Mouse (Mus musculus) gastrocnemius, adult 18-20 months (tissue): Measurements from ENCODE around the gene Flcn. TPM values are rescaled to one million over a fixed set of nuclear protein-coding genes. Genes with fewer than 3 reads are reported as not detected.
A peak's percentile ranks its signal among the peaks of the same experiment; 100 is the strongest.

Experiments used
- DNase-seq: peaks from one replicate; pipeline ENCODE4 v3.0.0; 2021; ENCODE audit warnings: low spot score
- total RNA-seq, 2 experiments: library from RNA; stranded (reverse); gene quantifications; 2 replicates each; pipeline ENCODE4 v1.2.3; 2021

Gene Flcn
- total RNA-seq, 2 experiments from 2014 or later, result 40.9 to 53.0 TPM

DNA sequence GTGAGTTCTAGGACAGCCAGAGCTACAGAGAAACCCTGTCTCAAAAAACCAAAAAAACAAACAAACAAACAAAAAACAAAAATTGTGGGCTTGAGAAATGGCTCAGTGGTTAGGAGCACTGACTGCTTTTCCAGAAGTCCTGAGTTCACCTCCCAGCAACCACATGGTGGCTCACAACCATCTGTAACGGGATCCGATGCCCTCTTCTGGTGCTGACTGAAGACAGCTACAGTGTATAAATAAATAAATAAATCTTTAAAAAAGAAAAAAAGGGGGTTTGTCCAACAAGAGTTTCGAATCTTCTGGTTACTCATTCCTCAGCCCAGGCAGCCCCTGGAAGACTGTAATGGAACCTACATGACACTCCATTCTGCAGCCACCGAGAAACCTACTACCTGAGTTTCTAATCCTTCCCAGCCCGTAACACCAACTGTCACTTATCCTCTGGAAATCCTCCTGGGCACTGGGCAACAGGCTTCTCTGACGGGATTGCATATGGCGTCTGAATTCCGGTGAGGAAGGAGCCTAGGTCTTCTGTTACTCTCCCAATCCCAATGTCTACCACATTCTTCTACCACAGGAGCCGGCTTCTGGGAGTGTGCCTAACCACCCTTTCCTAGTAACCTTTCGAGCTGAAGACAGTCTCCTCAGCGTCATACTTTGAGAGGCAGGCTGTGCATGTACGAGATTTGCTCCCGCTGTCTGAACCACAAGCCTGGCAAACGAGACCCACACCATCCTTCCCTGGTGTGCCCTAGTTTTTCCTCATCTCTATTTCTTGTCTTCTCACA is 1.5 kb downstream of the Flcn start:
- no peak for DNase-seq

DNA sequence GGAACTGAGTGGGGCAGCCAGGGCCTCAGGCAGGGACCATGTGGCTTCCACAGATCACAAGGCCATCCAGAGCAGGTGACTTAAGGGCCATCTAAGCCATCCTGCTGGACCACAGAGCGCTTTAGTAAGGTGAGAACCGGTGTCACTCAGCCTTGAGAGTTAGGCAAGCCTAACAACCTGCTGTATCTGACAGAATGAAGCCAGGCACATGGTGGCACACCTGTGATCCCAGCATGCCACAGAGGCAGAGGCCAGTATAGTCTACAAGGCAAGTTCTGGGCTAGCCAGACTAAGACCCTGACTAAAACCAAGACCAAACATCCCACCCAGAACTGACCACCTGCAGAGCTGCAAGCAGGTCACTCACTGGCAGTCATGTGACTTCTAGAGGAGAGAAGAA is 4.2 kb downstream of the Flcn start:
- no peak for DNase-seq

DNA sequence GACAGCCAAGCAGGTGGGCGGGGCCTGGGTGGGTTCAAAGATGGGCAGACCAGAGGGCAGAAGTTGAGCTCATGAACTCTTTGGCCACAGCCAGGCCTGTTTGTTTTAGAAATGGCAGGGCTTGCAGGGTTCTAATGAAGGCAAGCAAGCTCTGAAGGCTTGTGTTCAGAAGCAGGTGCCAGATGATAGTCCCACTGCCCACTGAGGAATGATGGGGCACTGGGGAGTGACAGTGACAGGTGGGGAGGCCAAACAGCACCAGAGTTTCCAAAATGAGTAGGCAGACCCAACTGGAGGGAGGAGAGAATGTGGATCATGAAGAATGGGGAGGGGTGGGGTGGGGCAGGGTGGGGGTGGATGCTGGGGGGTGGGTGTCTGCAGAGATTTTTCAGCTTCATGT is 4.6 kb downstream of the Flcn start:
- DNase-seq, result no peak

DNA sequence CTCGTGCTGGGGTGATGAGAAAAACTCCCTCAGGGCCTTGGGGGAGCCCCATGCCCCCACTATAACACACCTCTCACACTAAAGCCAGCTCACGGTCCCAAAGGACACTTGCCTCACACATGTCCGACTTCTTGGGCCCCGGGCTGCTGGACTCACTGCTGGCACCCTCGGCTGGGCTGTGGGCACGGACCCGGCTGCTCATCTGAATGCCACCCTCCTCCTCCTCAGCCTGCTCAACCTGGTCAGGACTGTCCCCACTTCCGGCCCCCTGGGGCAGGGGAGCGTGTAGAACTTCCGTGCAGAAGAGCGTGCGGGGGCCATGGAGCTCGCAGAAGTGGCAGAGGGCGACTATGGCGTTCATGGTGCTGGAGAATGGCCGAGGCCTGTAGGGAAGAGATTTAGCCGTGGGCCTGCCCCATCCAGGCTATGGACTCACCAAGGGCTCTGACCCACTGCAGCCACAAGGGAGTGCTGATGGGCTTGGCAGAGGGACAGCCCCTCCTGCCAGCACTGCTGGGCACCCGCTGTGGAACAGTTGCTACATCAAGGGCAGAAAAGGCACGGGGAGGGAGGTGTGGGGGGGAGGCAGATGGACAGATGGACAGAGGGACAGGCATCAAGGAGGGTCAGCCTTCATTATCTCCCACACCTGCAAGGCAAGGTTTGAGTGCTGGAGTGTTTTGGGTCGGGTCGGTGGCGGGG is 5.3 kb downstream of the Flcn start:
- peak; percentile 69 for DNase-seq

DNA sequence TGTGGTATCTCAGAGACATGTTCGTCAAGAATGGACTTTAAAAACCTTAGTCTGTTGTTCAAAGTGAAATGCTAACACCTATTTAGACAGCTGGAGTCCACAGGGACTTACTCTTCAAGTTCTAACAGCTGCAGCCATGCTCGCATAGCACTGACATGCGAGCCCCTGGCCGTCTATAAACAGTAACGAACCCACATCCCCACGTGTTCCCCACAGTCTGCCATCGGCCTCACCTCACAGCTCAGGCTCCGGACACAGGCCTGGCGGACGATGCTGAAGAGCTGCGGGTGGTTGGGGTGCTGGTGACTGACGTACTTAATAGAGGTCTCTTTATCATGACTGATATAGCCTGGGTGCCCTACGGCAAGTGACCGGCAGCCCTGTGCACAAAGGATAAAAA is 6.3 kb downstream of the Flcn start:
- DNase-seq, result peak; percentile 32

DNA sequence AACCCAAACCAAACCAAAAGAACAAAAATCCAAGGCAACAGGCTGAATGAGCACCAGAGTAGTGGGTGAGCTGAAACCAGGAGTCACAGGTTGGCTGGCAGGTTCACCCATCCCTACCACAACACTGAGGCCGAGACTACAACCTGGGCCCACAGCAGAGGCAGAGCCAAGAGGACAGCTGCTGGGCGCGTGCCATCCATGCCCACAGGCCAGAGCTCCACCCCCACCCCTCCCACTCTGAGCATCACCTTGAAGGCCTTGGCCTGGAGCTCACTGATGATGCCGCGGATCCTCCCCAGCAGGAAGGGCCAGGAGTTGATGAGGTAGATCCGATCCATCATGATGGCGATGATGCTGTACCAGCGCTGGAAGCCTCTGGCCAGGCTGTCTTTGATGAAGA is 7.9 kb downstream of the Flcn start:
- no peak for DNase-seq

DNA sequence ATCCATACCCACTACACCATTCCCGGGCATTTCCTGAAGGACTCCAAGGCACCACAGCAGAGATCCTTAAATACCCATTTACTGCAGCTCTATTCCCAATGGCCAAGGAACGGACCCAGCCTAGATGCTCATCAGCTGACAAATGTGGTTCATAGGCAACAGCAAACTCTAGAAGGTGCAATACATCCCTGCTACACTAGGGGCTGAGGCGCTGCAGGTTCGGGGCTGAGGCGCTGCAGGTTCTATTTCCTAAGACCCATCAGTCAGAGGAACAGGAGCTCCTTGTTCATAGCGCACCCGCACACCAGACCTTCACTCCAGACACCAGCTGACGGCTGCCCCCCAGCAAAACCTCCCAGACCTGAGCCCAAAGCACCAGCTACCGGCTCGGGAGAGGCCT is 9.4 kb downstream of the Flcn start:
- no peak for DNase-seq

DNA sequence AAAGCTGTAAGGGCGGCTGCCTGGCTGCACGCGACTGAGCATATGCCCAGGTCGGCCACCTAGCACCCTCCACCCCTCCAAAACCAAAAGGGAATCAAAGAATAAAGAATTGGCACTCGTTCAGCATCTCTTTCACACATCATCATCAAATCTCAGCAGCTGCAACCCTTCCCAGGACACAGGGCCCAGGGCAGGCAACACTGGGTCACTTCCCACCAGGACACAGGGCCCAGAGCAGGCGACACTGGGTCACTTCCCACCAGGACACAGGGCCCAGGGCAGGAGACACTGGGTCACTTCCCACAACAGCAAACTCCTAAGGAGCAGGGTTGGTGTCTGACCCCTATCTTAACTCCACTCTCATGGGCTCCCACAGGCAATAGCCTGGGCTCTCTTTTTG is 16.4 kb downstream of the Flcn start:
- no peak for DNase-seq

DNA sequence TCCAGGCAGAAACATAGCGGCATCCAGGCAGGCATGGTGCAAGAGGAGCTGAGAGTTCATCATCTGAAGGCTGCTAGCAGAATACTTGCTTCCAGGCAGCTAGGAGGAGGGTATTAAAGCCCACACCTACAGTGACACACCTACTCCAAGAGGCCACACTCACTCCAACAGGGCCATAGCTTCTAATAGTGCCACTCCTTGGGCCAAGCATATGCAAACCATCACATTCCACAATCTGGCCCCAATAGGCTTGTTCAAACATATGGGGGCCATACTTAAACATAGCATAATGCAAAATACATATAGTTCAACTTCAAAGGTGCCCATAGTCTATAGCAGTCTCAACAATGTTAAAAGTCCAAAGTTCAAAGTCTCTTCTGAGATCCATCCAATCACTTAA is 20.5 kb downstream of the Flcn start:
- DNase-seq, result no peak

DNA sequence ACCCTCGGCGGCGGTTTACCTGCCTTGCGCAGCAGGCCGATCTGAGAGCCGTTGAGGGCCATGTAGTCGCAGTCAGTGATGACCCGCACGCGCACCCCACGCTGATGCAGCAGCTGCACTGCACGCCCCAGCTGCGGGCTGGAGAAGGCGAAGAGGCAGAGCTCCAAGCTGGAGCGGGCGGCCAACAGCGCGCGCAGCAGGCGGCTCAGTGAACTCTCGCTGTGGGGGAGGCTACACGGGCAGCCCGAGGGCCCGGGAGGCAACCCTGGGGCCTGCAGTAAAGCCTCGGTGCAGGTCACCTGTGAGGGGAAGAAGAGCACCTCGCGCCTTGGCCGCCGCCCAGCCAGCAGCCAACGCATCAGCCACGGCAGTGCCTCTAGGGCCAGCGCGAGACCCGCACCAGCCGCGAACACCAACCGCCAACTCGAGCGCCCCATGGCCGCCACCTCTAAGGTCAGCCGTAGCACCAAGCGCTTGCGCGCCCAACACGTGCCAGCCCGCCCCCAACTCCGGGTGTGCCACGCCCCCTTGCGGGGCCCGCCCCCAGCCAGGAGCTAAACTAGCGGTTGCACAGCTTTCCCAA is 22.5 kb downstream of the Flcn start, which contains the start of gene Pld6:
Gene Pld6, minus strand, starts transcription at position 447 of the 583 bp plus-strand sequence.
- DNase-seq, result no peak

DNA sequence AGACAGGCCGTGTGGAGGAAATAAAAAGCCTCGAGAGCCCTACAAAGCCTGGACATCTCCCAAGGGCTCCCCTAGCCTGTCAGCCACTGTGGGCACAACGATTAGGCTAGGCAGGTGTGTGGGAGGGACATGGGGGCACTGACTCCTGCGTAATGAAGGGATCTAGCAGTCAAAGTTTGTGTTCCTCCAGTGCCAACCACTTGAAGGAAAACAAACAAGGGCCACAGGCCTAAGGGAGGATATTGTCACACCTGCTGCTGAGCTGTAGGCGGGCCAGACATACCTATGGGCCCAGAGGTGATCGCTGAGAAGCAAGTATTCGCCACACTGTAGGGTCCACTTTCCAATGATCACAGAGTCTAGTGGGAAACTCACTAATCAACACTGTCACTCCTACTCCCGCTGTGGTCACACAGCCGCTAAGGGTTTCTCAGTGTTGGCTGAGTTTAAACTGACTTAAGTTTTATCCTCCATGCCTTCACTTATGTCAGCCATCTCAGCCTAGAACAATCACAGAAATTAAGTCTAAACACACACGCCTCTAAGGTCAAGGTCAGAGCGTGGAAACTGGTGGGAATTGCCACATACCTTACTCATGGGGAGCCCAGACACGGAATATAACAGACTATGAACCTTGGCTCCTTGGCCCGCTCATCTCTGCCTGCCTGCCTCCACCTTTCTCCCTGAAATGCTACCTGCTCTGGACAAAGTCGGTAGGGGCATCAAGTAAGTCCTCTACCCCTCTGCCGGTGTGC is 23.2 kb downstream of the Flcn start:
- DNase-seq, result no peak

DNA sequence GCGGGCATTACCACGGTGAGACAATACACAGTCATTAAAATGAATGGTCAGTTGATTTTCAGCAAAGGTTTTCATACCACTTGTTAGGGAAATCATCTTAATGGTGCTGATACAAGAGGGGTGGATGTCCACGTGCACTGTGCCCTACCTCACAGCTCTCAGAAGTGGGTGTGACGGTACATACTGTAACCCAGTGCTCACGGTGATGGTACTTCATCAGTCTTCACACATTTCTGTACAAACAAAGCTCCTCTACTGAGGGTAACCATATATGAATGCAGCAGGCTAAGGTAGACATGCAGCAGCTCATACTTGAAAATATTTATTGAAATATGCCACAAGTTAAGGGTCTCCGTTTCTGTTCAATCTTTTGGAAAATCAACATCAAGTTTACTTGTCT is 26.2 kb downstream of the Flcn start:
- DNase-seq, result no peak

DNA sequence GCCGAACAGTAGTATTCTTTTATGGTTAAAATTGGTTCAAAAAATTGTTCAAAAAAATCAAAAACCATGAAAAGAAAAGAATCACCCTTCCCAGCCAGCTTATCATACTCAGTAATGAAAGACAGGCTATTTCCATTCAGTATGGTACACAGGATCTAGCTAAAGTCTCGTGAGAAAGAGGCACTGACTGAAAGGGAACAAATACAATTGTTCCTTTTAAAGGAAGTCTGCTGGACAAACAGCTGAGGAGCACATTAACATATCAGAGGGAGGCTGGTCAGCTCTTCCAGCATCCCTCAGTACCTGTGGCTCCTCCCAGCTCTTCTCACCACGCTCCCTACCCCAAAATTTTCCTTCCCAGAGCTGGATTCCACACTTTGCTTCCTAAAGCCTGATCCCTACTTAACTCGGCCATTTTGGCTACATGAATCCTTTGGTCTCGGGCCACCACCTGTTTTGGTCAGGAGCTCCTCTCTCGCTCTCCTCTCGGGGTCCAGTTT is 27.7 kb downstream of the Flcn start:
- no peak for DNase-seq

DNA sequence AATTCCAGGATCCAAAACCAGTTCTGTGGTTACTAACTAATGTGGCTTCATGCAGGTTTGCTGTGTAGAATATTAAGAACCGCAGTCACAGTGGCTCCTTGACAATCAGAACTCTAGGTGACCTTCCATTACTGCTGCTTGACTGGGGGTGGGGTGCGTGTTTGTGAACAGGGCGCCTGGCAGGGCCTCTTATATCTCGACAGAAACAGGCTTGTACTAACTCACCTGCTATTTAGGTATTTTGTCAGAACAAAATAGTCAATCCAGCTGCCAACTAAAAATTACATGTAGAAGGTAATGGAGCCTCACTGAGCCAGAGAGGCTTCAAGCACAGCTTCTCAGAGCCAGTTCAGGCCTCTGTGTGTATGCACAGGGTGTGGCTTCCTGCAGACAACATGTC is 29.6 kb downstream of the Flcn start:
- DNase-seq, result no peak

DNA sequence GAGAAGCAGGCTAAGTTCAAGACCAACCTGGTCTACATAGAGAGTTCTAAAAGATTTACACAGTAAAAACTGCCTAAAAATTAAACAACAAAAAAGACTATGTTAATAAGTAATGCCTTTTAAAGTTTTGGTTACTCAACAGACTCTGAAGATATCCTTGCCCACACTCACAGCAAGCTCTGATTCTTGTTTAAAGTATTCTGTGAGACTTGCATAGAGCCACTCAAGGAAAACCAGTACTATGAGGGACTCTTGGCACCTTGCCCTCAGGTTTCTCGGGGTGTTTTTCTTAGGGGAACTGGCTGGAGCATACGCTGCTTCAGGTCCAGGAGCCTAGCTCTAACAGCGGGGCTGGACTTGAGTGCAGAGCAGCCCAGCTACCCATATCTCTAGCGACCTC is 30.4 kb downstream of the Flcn start:
- DNase-seq, result no peak

DNA sequence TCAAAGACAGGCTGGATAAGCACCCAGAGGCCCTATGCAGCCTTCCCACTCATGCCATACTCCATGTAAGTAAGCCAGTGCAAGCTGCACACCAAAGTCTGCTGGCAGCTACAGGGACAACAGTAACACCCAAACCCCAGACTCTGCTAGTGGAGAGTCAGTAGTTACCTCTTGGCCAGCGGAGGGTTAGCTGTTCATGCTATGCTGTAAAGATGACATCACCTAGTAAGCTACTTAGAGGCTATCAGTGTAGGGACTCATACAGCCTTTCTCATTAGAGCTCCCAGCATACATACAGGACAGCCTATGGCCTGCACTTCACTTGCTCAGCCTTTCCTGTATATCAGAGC is 31.0 kb downstream of the Flcn start:
- no peak for DNase-seq

DNA sequence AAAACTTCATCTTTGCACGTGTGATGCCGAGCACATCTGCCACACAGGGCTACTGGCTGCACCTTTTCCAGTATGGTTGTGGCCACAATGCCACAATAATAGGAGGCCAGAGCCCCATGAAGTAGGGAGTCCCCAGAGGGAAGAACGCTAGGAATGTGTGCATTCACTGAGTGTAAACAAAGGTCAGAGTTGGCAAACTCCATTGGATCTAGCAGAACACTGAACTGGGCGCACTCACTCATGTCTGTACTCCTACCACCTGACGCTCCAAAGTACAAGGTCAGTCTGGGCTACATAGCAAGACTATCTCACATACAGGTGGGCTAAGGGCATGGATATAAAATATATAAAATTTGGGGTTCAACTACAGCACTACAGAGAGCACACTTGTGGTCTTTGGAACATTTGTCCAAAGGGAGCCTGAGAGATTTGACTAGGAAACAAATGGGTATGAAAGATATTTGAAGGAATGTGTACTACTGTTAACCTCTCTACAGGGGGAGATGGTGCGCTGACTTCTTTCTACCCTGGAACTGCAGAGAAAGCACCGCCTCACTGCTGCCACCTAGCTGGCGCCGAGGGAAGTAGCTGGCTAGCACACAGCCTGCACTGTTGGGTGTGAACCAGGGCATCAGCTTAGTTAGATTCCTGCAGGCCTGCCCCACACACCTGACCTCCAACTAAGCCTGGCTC is 31.5 kb downstream of the Flcn start:
- peak; percentile 73 for DNase-seq

DNA sequence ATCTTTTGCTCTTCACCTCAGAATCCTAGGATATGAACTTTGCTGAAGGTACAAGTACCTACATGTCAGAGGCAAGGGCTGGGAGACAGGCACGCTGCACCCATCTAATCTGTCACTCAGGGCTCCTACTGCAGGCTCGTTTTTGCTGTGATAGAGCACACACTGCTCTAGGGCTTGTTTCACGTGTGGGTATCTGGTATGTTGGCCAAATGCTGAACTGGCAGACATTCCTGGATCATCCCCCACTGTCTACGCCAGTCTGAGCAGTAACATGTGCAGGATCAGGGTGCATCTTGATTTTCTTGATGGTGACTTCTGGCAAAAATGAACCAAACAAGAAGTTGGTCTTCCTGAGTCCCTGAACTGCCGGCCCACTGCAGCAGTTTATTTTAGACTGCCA is 32.6 kb downstream of the Flcn start:
- DNase-seq, result no peak

DNA sequence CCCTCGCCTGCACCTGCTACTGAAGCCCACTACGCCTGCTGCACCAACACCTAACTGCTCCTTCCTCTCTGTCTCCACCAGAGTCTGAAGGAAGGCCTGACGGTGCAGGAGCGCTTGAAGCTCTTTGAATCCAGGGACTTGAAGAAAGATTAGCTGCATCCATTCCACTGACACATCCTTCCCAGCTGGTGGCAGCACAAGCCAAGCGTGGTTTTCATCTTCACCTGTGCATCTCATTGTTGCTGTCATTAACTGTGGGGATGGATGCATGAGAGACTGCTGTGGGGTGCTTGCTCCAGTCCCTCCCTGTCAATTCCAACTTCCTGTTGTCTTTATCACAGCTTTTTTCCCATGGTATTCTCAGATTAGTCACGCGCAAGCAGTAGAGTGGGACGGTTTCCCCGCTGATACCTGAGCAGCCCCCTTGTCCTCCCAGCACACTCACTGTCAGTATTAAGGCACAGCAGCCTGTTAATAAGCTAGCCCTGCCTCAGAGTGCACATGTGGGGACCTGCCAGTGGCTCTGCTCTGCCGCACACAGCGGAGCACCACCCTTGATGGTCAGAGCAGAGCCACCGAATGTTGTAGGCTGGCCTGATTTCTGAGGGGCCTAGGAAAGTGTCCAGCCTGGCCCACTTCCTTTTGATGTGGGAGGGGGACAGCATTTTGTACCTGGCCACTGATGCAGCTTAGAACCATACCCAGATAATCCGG is 34.2 kb downstream of the Flcn start:
- no peak for DNase-seq

DNA sequence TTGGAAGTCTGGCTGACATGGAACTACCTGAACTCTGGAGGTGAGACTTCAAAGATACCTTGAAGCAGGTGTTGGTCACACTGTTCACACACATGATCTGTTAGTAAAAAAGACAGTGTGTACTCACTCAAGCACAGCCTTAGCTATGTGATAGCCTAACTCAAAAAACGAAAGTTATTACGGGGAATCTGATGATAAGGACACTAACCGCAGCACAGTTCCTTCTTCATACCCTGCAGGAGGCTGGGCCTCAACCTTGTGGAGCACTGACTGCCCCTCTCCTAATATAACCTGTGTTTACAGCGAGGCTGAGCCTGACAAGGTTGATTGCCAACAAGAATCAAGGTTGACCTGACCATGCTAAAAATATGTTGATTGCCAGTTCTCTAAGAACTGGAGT is 35.3 kb downstream of the Flcn start:
- no peak for DNase-seq

DNA sequence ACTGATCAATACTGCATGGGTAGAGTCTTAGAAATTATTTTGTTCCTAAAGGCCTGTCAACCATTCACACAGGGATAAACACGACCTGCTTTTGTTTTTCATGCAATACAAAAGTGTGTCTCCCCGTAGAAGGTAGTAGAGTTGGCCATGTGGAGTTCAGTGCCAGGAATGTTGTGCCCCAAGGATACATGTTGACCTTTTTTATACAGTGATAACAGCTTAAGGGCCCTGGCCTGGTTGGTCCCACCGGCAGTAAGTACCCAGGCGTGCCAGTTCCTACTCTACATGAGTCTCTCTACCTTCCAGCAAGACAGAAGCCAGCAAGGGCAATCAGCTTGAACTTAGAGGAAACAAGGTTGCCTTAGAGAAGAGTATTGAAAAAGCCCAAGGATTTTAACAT is 36.9 kb downstream of the Flcn start:
- DNase-seq, result no peak
